Mouse (Mus musculus) frontal cortex, postnatal 10 days (tissue): ENCODE results near the gene Pcca.
A peak's percentile ranks its signal among the peaks of the same experiment; 100 is the strongest.

Experiments
- DNase-seq, 2 experiments: peaks; one replicate each; pipeline ENCODE4 v3.0.0; 2022; ENCODE audit warnings: low spot score in 2 of 2, mixed read lengths in 1 of 2

Gene Pcca

DNA sequence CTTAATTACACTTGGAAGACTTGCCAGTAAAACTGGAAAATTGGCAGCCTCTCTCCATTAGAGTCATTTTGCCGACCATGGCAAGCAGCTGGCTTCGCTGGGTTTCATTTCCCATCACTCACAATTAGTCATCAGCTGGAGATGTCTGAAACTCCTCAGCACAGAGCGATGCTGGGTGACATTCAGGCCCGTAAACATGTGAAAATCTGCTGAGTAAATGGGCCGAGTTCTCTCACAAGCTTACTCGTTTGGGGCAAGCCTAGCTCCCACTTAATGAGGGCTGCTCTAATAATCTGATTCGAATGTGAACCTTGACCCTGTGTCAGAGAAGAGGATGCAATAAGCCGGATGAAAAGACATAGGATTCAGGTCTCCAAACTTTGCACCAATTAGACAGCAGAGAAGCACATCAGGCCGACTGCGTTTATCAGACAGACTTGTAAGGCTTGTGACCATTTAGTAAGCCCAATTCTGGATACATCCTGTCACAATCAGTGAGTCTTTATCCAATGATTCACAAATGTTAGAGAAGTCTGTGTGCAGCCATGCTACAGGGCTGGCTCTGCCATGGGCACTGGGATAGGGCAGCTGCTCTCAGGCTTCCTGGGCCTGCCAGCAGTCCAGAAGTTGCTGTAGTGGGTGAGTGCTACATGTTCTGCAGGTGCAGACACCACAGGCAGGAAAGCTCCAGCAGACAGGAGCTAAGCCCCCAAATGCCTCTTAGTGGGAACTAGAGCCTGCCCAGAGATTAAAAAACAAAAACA lies 349.9 kb downstream of the Pcca start:
- no peak for DNase-seq

DNA sequence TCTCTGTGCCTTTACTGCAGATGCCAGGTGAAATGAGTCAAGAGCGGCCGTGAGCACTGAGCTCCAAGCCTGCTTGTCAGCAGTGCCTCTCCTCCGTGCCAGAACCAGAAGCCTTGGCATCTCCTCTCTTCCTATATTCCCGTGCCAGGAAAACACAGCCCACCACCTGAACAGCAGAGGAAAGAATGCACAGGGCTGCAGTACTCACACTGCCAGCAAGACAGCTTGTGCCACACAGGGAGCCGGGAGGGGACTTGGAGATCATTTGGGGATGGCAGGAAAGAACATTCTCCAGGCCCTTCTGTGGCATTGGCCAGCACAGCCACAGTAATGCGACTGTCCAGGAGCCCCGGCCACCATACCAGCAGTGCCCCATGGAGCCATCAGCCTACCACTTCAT lies 351.8 kb downstream of the Pcca start:
- DNase-seq = no peak

DNA sequence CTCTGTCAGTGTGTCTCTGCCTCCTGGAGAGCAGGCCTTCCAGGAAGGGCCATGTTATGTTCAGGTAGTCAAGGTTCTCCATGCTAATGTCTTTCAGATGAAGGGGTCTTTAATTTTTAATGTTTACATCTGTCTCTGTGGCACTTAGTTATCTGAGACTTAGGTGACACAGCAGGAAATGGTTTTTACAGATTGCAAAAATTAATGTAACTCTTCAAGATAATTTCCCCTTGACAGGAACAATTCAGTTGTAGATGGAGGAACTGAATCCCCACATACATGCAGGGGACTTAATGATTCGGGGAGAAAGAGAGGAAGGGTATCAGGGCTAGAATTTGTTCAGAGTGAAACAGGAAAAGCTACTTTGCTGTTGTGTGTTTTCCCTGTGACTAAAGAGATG lies 353.2 kb downstream of the Pcca start:
- no peak for DNase-seq

DNA sequence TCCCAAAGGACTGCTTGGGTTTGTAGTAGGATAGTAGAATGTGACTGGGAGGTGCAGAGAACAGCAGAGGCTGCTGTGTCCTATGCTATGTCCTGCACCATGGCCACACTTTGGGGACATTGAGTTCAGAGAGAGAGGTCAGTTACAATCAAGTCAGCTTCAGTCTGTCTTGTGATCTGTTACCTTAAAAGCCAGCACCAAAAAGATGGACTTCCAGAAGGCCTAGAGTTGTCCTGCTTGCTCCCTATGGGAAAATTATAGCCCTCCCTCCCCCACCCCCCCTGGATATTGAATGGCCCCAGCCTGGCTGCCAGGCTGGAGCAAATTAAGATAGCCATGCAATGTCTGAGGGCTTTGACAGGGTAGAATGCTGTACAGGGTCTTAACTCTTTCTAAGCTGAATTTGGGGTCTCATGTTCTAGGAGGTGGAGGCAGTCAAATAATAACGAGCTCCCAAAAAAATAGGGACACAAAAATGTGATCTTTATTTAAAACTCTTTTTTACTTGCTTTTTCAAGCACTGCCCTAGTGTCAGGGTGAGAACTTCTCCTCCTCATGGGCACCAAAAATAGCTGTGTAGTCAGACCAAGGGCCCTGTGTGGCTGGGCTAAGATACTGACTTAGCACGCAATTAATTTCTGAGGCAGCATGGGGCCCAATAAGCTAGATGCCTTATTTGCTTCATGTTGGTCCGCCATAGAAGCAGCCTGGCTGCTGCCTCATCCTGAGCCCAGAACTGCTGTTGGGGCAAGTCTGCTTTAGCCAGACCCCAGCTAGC lies 353.8 kb downstream of the Pcca start:
- no peak for DNase-seq

DNA sequence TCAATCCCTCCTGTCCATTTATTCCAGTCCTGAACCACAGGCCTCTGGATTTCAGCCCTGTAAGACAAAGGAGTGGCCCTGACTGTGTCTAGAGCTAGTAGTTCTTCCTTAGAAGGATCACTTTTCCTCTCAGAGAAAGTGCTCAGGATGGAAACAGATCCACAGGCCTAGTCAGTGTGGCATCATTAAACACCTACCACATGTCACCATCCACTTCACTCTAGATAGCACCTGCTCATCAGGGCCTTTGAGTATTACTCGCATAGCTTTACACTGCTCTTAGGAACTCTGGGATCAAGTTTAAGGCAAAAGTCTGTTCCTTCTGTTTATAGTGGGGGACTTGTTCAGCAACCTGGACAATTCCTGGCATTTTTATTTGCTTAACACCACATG lies 354.4 kb downstream of the Pcca start:
- DNase-seq = no peak

DNA sequence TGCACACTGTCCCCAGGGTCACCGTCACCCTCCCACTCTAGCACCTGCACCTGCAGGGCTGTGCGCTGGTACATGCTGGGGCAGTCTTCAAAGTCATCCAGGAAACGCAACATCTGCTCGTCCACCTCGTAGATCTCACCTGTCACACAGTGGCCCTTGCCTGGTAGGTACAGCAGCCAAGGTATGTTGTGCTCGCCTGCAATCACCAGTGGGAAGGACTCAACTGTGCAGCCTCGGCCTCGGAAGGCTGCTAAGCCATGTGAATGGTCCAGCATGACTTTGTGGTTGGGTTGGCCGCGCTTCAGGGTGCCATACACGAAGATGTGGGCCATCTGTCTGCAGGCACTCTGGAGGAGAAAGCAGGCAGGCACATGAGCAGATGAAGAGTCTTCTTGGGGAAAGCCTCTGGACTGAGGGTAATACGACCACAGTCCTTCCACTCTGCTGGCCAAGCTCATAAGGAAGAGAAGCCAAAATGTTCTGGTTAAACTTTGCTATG lies 357.4 kb downstream of the Pcca start:
- DNase-seq = no peak

DNA sequence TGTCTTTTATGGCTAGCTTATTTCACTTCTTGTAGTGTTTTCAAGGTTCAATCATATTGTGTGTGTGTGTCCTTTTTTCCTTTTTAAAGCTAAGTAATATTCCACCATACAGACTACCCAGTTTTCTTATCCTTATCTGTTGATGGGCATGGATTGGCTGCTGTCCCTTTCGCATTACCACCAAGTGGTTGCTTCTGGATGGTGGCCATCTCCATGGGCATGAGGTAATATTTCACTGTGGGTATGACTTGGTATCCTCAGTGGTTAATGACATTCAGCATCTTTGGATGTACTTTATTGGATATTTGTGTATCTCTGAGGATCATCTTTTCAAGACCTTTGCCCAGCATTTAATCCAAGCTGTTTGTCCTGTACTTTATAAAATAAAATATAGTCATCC lies 362.0 kb downstream of the Pcca start:
- no peak for DNase-seq

DNA sequence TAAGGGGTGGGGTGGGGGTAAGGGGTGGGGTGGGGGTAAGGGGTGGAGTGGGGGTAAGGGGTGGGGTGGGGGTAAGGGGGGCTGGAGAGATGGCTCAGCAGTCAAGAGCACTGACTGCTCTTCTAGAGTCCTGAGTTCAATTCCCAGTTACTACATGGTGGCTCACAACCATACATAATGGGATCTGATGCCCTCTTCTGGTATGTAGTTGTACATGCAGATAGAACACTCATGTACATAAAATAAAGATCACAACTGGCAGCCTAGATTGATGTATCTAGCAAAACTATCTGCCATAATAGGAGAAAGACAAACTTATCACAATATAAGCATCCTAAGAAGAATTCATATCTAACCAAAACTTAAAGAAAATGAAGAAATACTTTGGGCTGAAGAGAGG lies 364.4 kb downstream of the Pcca start:
- DNase-seq = no peak

DNA sequence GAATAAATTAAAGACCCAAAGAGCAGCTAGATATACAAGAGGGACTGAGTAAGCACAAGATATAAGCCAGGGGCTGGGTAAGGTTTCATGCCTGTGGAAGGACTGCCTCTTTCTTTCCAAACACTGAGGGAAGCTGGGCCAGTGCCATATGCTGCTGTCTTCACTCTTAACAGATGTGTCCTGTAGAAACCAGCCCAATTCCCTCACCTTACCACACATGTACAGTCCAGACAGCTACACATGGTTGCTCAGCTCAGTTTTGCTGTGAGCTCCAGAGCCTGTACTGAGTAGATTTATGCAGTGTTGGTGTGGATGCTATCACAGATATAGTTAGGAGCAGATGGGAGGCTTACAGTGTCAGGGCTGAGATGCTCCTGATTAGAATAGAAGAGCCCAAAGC lies 366.6 kb downstream of the Pcca start:
- no peak for DNase-seq

DNA sequence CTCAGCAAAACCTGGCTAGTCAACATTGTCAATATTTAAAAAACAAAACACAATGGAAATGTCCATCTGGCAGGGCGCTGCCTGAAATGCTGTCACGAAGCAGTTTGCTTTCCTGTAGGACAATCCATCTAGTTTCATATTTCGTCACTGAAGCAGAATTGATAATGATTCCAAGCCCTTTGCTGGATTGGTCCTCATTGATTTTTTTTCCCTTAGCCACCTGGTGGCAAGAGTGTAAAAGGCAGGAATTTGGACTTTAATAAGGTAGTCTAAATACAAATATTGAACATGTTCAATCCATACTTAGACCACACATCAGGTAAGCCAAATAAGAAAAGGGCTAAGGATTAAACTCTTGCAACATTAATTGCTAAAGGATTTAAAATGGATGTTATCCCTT lies 367.1 kb downstream of the Pcca start:
- no peak for DNase-seq

DNA sequence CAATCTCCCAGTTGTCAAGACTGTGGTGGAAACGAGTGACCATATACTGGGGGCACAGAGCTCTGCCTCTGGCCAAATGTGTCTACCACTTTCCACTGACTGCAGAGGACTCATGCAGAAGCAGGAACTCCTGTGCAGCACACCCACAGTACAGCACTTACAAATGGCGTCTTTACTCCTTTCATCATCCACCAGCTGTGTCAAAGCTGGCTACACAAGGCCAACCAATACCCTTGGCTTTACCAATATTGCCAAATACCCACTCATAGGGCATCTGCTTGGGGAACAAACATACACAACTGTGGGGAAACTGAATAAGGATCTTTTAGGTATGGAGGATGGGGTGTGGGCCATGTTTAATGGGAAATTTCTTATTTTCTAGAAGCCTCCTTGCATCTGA lies 367.6 kb downstream of the Pcca start:
- DNase-seq = no peak

DNA sequence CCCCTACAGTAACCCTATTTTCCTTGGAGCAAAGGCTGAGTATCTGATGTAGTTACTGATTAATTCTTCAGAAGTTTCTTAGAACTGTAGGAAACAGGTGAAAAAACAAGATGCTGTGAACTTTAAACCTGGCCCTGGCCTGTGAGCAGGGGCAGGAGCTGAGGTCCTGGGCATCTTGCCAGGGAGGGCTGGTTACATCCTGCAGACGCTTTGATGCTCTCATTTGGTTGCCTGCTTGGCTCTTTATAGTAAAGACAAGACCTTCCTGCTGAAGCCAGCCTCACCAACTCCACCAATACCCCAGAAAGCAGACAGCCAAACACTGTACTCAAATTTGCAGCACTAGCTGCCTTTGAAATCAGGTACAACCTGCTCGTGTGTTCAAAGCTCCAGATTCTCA lies 368.0 kb downstream of the Pcca start:
- DNase-seq = no peak

DNA sequence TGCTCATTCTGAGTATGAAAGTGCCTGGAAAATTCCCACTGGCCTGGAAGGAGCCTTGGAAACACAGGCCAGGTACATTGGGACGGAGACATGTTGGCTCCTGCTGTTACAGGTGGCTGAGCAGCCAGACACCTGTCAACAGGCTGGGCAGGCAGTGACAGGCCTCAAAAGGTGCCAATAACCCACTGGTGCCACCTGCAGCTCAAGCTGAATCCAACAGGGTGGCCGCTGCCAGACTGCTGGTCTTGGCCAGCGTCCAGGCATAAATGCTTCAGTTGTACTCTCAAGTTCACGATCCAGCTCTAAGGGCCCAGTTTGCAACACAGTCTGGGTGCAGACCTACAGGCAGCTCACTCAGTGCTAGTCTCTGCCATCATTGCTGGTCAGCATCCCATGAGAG lies 368.8 kb downstream of the Pcca start:
- DNase-seq = peak; percentile 39 to 40

DNA sequence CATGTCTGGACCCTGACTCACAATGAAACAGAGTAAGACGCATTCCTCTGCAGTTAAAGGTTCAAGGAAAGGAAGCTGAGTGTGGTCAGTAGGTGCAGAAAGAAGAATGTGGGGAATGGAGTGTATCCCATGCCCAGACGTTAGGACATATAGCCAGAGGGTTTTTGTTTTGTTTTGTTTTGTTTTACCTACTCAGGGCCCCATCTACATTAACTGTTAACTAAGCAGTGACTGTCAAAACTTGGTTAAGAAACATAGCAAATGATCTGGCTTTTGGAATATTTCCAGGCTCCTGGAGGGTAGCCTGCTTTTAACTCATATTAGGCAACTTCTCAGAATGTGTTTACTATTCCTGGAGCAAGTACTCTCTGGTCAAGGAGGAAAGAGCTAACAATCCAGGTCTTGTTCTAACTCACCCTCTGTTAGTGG lies 369.8 kb downstream of the Pcca start:
- no peak for DNase-seq

DNA sequence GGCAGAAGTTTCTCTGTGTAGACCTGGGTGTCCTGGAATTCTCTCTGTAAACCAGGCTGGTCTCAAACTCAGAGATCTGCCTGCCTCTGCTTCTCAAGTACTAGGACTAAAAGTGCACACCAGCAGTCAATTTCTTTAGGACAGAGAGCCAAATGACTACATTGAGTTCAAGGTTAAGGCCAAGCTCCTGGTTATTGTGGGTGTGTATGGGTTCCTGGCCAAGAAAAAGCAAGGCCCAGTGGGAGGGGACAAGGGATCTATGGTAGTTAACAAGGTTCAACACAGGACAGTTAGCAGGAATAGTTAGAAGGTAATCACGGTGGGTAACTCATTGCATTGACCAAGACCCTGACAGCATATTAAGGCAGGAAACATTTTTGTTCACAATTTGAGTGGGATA lies 370.9 kb downstream of the Pcca start:
- DNase-seq = no peak

DNA sequence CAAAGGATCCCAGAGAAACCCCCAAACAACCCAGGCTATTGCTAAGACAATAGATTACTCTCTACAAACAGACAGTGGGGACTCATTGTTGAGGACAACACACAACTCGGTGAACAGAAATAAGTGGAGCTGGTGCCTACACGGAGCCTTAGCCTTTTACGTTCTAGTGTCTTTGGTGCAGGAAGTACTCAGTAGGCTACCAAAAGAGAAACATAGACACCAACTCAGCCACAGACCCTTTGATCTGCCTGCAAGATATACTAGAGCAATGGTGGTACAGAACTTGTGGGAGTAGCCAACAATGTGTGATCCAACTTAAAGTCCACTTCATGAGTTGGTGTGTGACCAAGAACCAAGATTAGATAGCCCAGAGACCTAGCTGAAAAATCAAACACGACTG lies 374.0 kb downstream of the Pcca start:
- no peak for DNase-seq

DNA sequence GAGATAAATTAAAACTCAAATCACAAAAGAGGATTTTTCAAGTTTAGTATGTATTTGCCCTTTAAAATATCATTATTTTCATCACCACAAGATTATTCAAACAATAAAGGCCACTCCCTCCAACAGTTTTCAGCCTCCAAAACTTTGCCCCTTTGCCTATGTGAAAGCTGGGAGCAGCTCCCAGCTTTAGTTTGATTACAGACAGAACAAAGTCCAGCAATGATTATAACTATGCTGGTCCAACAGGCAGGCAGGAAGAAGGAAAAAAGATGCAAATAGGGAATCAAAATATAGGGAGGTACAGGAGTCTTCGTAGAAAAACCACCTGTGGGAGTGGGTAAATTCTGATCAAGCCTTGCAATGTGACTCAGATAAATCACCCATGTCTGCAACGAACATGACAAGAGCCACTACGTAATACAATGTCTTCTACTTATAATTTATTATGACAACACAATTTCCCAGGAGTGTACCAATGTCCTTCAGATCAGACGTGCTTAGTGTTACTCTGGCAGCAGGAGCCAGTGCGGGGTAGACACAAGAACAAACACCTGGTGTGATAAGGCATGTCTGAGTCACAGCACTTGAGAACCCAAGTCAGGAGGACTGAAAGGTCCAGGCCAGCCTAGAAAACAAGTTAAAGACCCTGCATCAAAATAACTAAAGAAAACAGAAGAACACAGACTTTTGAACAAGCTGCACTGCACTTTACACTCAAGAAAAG lies 375.4 kb downstream of the Pcca start:
- DNase-seq = no peak

DNA sequence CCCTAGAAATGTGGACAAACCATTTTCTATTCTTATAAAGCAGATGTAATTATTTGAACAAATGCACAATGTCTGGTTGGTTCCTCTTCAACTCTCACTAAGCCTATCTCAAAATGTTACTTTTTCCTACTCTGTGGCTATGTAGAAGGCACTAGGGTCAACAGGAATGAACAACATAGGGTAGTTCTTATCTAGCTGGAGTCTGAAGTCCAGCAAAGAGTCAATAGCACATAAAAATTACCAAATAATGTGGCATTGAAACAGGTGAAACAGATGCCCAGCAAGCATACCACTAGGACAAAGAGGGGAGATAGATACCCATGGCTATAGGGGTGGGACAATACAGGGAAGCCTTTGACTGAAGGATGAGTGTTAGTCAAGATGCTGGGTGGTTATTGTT lies 377.1 kb downstream of the Pcca start:
- DNase-seq = no peak

DNA sequence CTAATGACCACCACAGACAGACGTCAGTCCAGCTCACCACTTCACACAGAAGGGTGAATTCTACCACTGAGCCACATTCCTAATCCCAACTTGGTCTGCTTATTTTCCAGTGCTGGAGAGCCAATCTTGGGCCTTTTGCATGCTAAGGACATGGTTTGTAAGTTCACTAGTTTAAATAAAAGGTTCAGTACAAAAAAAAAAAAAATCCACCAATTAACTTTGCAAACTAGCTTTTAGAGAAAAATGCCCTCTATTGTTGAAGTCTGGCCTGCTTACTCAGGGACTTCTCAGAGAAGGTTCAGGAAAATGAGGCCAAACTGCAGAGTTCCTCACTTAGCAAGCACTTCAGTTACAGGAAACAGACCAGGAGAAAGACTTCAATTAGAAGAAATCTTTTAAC lies 378.0 kb downstream of the Pcca start:
- no peak for DNase-seq

DNA sequence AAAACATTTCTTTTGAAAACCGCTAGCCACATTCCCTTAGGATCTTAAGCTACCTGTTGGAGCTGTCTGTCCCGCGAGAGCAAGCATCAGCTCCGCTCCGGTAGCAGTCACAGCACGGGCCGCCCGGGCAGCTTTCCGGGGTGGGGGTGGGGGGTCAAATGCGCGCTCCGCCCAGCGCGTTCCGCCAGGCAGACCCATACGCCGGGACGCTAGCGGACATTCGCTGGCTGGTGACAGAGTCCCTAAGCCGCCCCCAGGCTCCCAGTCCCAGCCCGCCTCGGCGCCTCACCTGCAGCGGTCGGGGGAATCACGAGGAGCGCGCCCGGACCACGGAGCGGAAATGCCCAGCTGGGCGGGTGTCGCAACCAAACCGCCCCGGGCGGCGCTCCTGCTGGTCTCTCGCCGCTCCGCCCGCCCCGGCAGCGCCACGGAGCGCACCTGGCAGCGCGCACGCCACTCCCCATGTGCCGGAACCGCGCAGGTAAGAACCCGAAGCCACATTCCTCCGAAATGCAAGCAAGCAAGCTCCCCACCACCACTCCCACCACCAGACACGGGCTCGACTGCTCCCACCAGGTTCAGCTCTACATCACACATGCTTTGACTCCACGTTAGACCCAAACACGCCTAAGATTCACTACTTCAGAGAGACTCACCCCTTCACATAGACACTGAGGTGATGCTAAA lies 378.8 kb downstream of the Pcca start:
- peak; percentile 12 to 34 for DNase-seq

DNA sequence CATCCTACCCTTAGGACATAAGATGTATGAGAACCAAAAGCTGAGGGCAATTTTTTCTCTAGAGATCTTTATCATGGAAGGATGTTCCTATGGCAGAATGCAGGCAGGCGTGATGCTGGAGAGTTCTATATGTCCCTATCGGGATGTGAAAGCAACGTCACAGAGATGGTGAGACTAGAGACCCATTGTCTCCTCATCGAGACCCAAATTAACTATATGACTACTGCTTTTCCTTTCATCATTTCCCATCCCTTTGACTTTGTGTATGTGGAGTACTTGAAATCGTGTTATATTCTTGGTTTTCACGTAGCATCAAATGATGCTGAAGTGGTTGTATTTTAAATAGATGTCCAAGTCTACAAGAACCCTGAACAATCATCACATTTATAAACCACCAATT lies 379.5 kb downstream of the Pcca start, which contains the start of gene Ggact:
Gene Ggact, minus strand, starts transcription at position 101 of the 400 bp plus-strand sequence.
- DNase-seq = no peak

DNA sequence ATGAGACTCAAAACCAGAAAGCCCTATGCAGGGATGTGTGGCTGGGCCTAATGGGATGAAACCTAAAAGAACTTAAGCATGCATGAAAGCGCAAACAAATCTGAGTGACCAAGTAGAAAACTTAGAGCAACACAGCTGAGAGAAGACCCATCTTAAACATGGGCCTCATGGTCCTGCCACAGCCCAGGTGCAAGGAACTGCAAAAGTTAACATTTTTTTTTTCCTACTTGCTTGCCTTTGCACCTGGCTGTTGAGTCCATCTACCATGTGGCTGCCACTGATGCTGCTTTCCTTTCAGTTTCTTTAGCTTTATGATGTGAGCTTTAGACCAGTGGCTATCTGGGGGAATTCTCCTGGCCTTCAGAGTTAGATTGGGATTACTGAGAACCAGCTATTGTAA lies 383.6 kb downstream of the Pcca start:
- DNase-seq = no peak
